Mouse (Mus musculus) kidney, postnatal 0 days (tissue): Measurements from ENCODE around the gene Cacna1c. TPM values are rescaled to one million over a fixed set of nuclear protein-coding genes. Genes with fewer than 3 reads are reported as not detected.

Source experiments
- ATAC-seq: fragments of 200-750 bp; cut with Nextera tagmentation; replicated peaks from 2 replicates; pipeline ENCODE4 v1.8.0; 2017; ENCODE audit warnings: low read depth, moderate number of reproducible peaks, moderate TSS enrichment, moderate library complexity; ENCODE audit not compliant: low FRiP score
- DNase-seq: peaks from one replicate; pipeline ENCODE4 v3.0.0-alpha.2; 2016; ENCODE audit warnings: low spot score
- H3K27ac ChIP-seq: fragments of 300-500 bp; sonication (generic); 2 replicates; pipeline ENCODE4 v1.5.1; 2014; ENCODE audit warnings: mild to moderate bottlenecking
- H3K27me3 ChIP-seq: fragments of 300-500 bp; sonication (generic); 2 replicates; pipeline ENCODE4 v1.6.1; 2014; ENCODE audit warnings: low read length, mixed read lengths; ENCODE audit not compliant: insufficient read depth
- H3K36me3 ChIP-seq: fragments of 300-500 bp; sonication (generic); 2 replicates; pipeline ENCODE4 v1.6.1; 2014; ENCODE audit warnings: low read length, mixed read lengths; ENCODE audit not compliant: insufficient read depth
- H3K4me1 ChIP-seq: fragments of 300-500 bp; sonication (generic); replicated peaks from 2 replicates; pipeline ENCODE4 v1.6.1; 2014; ENCODE audit warnings: antibody characterized with exemption, low read length, mixed read lengths; ENCODE audit not compliant: insufficient read depth
- H3K4me2 ChIP-seq: fragments of 300-500 bp; sonication (generic); 2 replicates; pipeline ENCODE4 v1.6.1; 2014; ENCODE audit warnings: mild to moderate bottlenecking, low read length, moderate library complexity, mixed read lengths
- H3K4me3 ChIP-seq: fragments of 300-500 bp; sonication (generic); replicated peaks from 2 replicates; pipeline ENCODE4 v1.5.1; 2014; ENCODE audit warnings: low read depth, low read length
- H3K9ac ChIP-seq: fragments of 300-500 bp; sonication (generic); 2 replicates; pipeline ENCODE4 v1.6.1; 2014; ENCODE audit warnings: low read depth, low read length
- H3K9me3 ChIP-seq: fragments of 300-500 bp; sonication (generic); replicated peaks from 2 replicates; pipeline ENCODE4 v1.6.1; 2016; ENCODE audit warnings: low read length, inconsistent platforms, mixed read lengths
- CTCF ChIP-seq: IDR thresholded peaks from 2 replicates; pipeline ENCODE4 v1.5.1; 2016; ENCODE audit warnings: antibody characterized with exemption, low read depth, mild to moderate bottlenecking, moderate library complexity
- WGBS: fragments of 180-500 bp; shearing (Covaris S2); extraction: QIAGEN DNeasy Blood & Tissue Kit; methylation state at CpG from one replicate; pipeline ENCODE4 v1.1.7; 2014; 5-methylcytosine and 5-hydroxymethylcytosine counted together
- polyA plus RNA-seq: library from polyadenylated mRNA; unstranded; fragments of >200 nt; fragmentation: Nextera tagmentation; extraction: Ambion mirVana; gene quantifications from 2 replicates; pipeline ENCODE4 v1.2.1, GENCODE M21; 2015

Gene Cacna1c
- polyA plus RNA-seq, 1 experiment from 2014 or later = 1.3 TPM

GRCm38 (mm10) chr6:118938386-118939096 is 257.7 kb downstream of the Cacna1c start:
- TF ChIP-seq CTCF = no peak
- no peaks in the 10 kb centered on the region for H3K36me3 ChIP-seq
- WGBS = 76% methylated on average over 13 of the region's 13 CpGs
- H3K27ac ChIP-seq = no peak overlapping the region
- DNase-seq = no peak
- no peaks in the 10 kb centered on the region for H3K9me3 ChIP-seq
- H3K4me3 ChIP-seq = no peak overlapping the region
- no peak overlapping the region for H3K4me2 ChIP-seq
- H3K9ac ChIP-seq = no peak overlapping the region
- H3K4me1 ChIP-seq = no peaks in the 10 kb centered on the region
- H3K27me3 ChIP-seq = no peaks in the 10 kb centered on the region
- no peak for ATAC-seq

GRCm38 (mm10) chr6:118937536-118937935 is 258.7 kb downstream of the Cacna1c start:
- Histone ChIP-seq H3K27me3 (no peaks in the 10 kb centered on the region), H3K4me2 (no peak overlapping the region), H3K9ac (no peak overlapping the region), H3K4me1 (no peaks in the 10 kb centered on the region), H3K4me3 (no peak overlapping the region), H3K9me3 (no peaks in the 10 kb centered on the region), H3K27ac (no peak overlapping the region), H3K36me3 (no peaks in the 10 kb centered on the region)
- TF ChIP-seq CTCF = no peak
- no peak for ATAC-seq
- no peak for DNase-seq
- 87% methylated on average over 5 of the region's 5 CpGs for WGBS

- Histone ChIP-seq H3K27me3 (no peaks in the 10 kb centered on the region), H3K4me1 (no peaks in the 10 kb centered on the region), H3K27ac (no peak overlapping the region), H3K36me3 (no peaks in the 10 kb centered on the region), H3K9me3 (no peaks in the 10 kb centered on the region), H3K9ac (no peak overlapping the region), H3K4me2 (no peak overlapping the region), H3K4me3 (no peak overlapping the region)
- ATAC-seq = no peak
- 88% methylated on average over 9 of the region's 9 CpGs for WGBS
- TF ChIP-seq CTCF = no peak
- no peak for DNase-seq
These were observed 260.4 kb downstream of the Cacna1c start for GRCm38 (mm10) chr6:118935520-118936415.

- WGBS = 61% methylated on average over 9 of the region's 9 CpGs
- H3K36me3 ChIP-seq = no peaks in the 10 kb centered on the region
- H3K4me1 ChIP-seq = no peaks in the 10 kb centered on the region
- no peak overlapping the region for H3K4me3 ChIP-seq
- TF ChIP-seq CTCF = no peak
- no peak overlapping the region for H3K9ac ChIP-seq
- no peak for ATAC-seq
- no peak overlapping the region for H3K4me2 ChIP-seq
- H3K27ac ChIP-seq = no peak overlapping the region
- no peak for DNase-seq
- no peaks in the 10 kb centered on the region for H3K9me3 ChIP-seq
- H3K27me3 ChIP-seq = no peaks in the 10 kb centered on the region
These were observed 261.8 kb downstream of the Cacna1c start for GRCm38 (mm10) chr6:118934243-118934902.

- Histone ChIP-seq H3K27me3 (no peaks in the 10 kb centered on the region), H3K36me3 (no peaks in the 10 kb centered on the region), H3K9me3 (no peaks in the 10 kb centered on the region), H3K9ac (no peak overlapping the region), H3K4me3 (no peak overlapping the region), H3K4me2 (no peak overlapping the region), H3K27ac (no peak overlapping the region), H3K4me1 (no peaks in the 10 kb centered on the region)
- 86% methylated on average over 9 of the region's 9 CpGs for WGBS
- ATAC-seq (no peak), DNase-seq (no peak)
- TF ChIP-seq CTCF = no peak
These were observed 263.1 kb downstream of the Cacna1c start for GRCm38 (mm10) chr6:118933017-118933594.

- H3K4me3 ChIP-seq = no peak overlapping the region
- no peak overlapping the region for H3K4me2 ChIP-seq
- H3K36me3 ChIP-seq = no peaks in the 10 kb centered on the region
- no peak overlapping the region for H3K27ac ChIP-seq
- 48% methylated on average over 8 of the region's 8 CpGs for WGBS
- TF ChIP-seq CTCF = no peak
- no peak overlapping the region for H3K9ac ChIP-seq
- DNase-seq (no peak), ATAC-seq (no peak)
- no peaks in the 10 kb centered on the region for H3K27me3 ChIP-seq
- no peaks in the 10 kb centered on the region for H3K4me1 ChIP-seq
- H3K9me3 ChIP-seq = no peaks in the 10 kb centered on the region
These were observed 264.1 kb downstream of the Cacna1c start for GRCm38 (mm10) chr6:118932002-118932700.
